Mouse (Mus musculus) MEL (cell line): ENCODE measurements around the gene Fgfr3. TPM values are rescaled to one million over a fixed set of nuclear protein-coding genes. Genes with fewer than 3 reads are reported as not detected.

Source experiments
- DNase-seq: peaks from one replicate; pipeline ENCODE4 v3.0.0; 2011; ENCODE audit warnings: low read depth, low spot score
- H3K27ac ChIP-seq: 2 replicates; pipeline ENCODE4 v1.5.1; 2012; ENCODE audit warnings: low read depth, mild to moderate bottlenecking, control low read depth, low read length, moderate library complexity; ENCODE audit not compliant: control insufficient read depth
- H3K27me3 ChIP-seq, 2 experiments: fragments of 150-350 bp in 1 of 2; sonication (generic) in 1 of 2; 2 replicates each; pipeline ENCODE4 v1.6.1; 2012; ENCODE audit warnings: low read length in 2 of 2, mild to moderate bottlenecking in 2 of 2, improper control_type of control experiment in 1 of 2, moderate library complexity in 1 of 2; ENCODE audit not compliant: insufficient read depth in 2 of 2, control insufficient read depth in 1 of 2
- H3K36me3 ChIP-seq, 2 experiments: 2 replicates each; pipeline ENCODE4 v1.6.1; 2012 to 2014; ENCODE audit warnings: low read length in 2 of 2, improper control_type of control experiment in 1 of 2, inconsistent platforms in 1 of 2, mild to moderate bottlenecking in 1 of 2; ENCODE audit not compliant: insufficient read depth in 2 of 2, control insufficient read depth in 1 of 2
- H3K4me1 ChIP-seq, 2 experiments: fragments of 150-350 bp in 1 of 2; sonication (generic) in 1 of 2; 2 replicates each; pipeline ENCODE4 v1.6.1; 2012; ENCODE audit warnings: low read length in 2 of 2, improper control_type of control experiment in 1 of 2, mild to moderate bottlenecking in 1 of 2; ENCODE audit not compliant: insufficient read depth in 2 of 2, control insufficient read depth in 1 of 2
- H3K4me3 ChIP-seq, 2 experiments: fragments of 150-350 bp in 1 of 2; sonication (generic) in 1 of 2; 2 replicates each; pipeline ENCODE4 v1.5.1; 2012; ENCODE audit warnings: low read depth in 2 of 2, low read length in 2 of 2, mild to moderate bottlenecking in 2 of 2, moderate library complexity in 2 of 2, control low read depth in 1 of 2, improper control_type of control experiment in 1 of 2; ENCODE audit not compliant: control insufficient read depth in 1 of 2, insufficient read depth in 1 of 2
- H3K79me2 ChIP-seq: 2 replicates; pipeline ENCODE4 v1.6.1; 2012; ENCODE audit warnings: mild to moderate bottlenecking, low read length, moderate library complexity; ENCODE audit not compliant: control insufficient read depth, poor library complexity, insufficient read depth
- H3K9ac ChIP-seq: 2 replicates; pipeline ENCODE4 v1.6.1; 2012; ENCODE audit warnings: low read depth, mild to moderate bottlenecking, control low read depth, low read length, moderate library complexity; ENCODE audit not compliant: control insufficient read depth, poor library complexity, severe bottlenecking
- H3K9me3 ChIP-seq: fragments of 150-350 bp; sonication (generic); replicated peaks from 2 replicates; pipeline ENCODE4 v1.6.1; 2012; ENCODE audit warnings: mild to moderate bottlenecking, low read length, improper control_type of control experiment, moderate library complexity; ENCODE audit not compliant: insufficient read depth
- BHLHE40 ChIP-seq: IDR thresholded peaks from 2 replicates; pipeline ENCODE4 v1.6.1; 2012; ENCODE audit warnings: low read depth, mild to moderate bottlenecking, inconsistent platforms, low read length, improper control_type of control experiment, borderline replicate concordance
- CHD2 ChIP-seq: IDR thresholded peaks from 2 replicates; pipeline ENCODE4 v1.6.1; 2011; ENCODE audit warnings: low read length, improper control_type of control experiment
- CTCF ChIP-seq, 3 experiments: IDR thresholded peaks in 2 of 3; conservative IDR thresholded peaks in 1 of 3; 2 replicates each; pipeline ENCODE4 v1.5.1; 2011 to 2012; ENCODE audit warnings: low read length in 3 of 3, low read depth in 2 of 3, mild to moderate bottlenecking in 2 of 3, improper control_type of control experiment in 1 of 3, inconsistent platforms in 1 of 3, mixed read lengths in 1 of 3, moderate library complexity in 1 of 3; ENCODE audit not compliant: control insufficient read depth in 1 of 3, insufficient read depth in 1 of 3, poor library complexity in 1 of 3, severe bottlenecking in 1 of 3
- ELF1 ChIP-seq: IDR thresholded peaks from 2 replicates; pipeline ENCODE4 v1.6.1; 2014; ENCODE audit warnings: low read depth, mild to moderate bottlenecking, inconsistent platforms, low read length, improper control_type of control experiment, moderate library complexity
- GABPA ChIP-seq: IDR thresholded peaks from 2 replicates; pipeline ENCODE4 v1.6.1; 2012; ENCODE audit warnings: low read depth, mild to moderate bottlenecking, inconsistent platforms, low read length, improper control_type of control experiment, moderate library complexity
- HCFC1 ChIP-seq: IDR thresholded peaks from 2 replicates; pipeline ENCODE4 v1.6.1; 2012; ENCODE audit warnings: low read depth, mild to moderate bottlenecking, inconsistent platforms, low read length, improper control_type of control experiment, moderate library complexity
- JUND ChIP-seq: IDR thresholded peaks from 2 replicates; pipeline ENCODE4 v1.6.1; 2011; ENCODE audit warnings: low read depth, mild to moderate bottlenecking, improper control_type of control experiment, low read length
- KAT2A ChIP-seq: conservative IDR thresholded peaks from 2 replicates; pipeline ENCODE4 v1.6.1; 2012; ENCODE audit warnings: low read depth, low read length, improper control_type of control experiment, inconsistent platforms
- MAZ ChIP-seq: IDR thresholded peaks from 2 replicates; pipeline ENCODE4 v1.6.1; 2012; ENCODE audit warnings: low read depth, mild to moderate bottlenecking, inconsistent platforms, low read length, improper control_type of control experiment
- MEF2A ChIP-seq: IDR thresholded peaks from 2 replicates; pipeline ENCODE4 v1.6.1; 2014; ENCODE audit warnings: low read depth, mild to moderate bottlenecking, inconsistent platforms, low read length, improper control_type of control experiment; ENCODE audit not compliant: poor library complexity, insufficient replicate concordance, severe bottlenecking; ENCODE audit errors: extremely low read depth
- MXI1 ChIP-seq: IDR thresholded peaks from 2 replicates; pipeline ENCODE4 v1.6.1; 2011; ENCODE audit warnings: mild to moderate bottlenecking, low read depth, low read length, improper control_type of control experiment
- MYB ChIP-seq: IDR thresholded peaks from 2 replicates; pipeline ENCODE4 v1.6.1; 2011; ENCODE audit warnings: mild to moderate bottlenecking, low read depth, low read length, improper control_type of control experiment
- MYC ChIP-seq: IDR thresholded peaks from 2 replicates; pipeline ENCODE4 v1.6.1; 2011; ENCODE audit warnings: low read depth, mild to moderate bottlenecking, low read length, improper control_type of control experiment, moderate library complexity
- NELFE ChIP-seq: IDR thresholded peaks from 2 replicates; pipeline ENCODE4 v1.6.1; 2011; ENCODE audit warnings: low read depth, low read length, improper control_type of control experiment
- NRF1 ChIP-seq: IDR thresholded peaks from 2 replicates; pipeline ENCODE4 v1.6.1; 2014; ENCODE audit warnings: low read depth, mild to moderate bottlenecking, inconsistent platforms, low read length, improper control_type of control experiment, moderate library complexity; ENCODE audit not compliant: poor library complexity, insufficient read depth, severe bottlenecking
- POLR2A ChIP-seq, 2 experiments: IDR thresholded peaks; 2 replicates each; pipeline ENCODE4 v1.6.1; 2011 to 2012; ENCODE audit warnings: low read length in 2 of 2, mild to moderate bottlenecking in 2 of 2, control low read depth in 1 of 2, improper control_type of control experiment in 1 of 2, low read depth in 1 of 2, moderate library complexity in 1 of 2; ENCODE audit not compliant: control insufficient read depth in 1 of 2, insufficient read depth in 1 of 2, poor library complexity in 1 of 2
- RAD21 ChIP-seq: IDR thresholded peaks from 2 replicates; pipeline ENCODE4 v1.6.1; 2011; ENCODE audit warnings: mild to moderate bottlenecking, low read depth, low read length, improper control_type of control experiment
- RCOR1 ChIP-seq: IDR thresholded peaks from 2 replicates; pipeline ENCODE4 v1.6.1; 2012; ENCODE audit warnings: low read depth, mild to moderate bottlenecking, inconsistent platforms, low read length, improper control_type of control experiment
- SIN3A ChIP-seq: IDR thresholded peaks from 2 replicates; pipeline ENCODE4 v1.6.1; 2012; ENCODE audit warnings: low read length, improper control_type of control experiment, inconsistent platforms
- SMC3 ChIP-seq: IDR thresholded peaks from 2 replicates; pipeline ENCODE4 v1.6.1; 2011; ENCODE audit warnings: low read depth, low read length, improper control_type of control experiment
- TAL1 ChIP-seq: IDR thresholded peaks from 2 replicates; pipeline ENCODE4 v1.6.1; 2012; ENCODE audit warnings: mild to moderate bottlenecking, inconsistent platforms, low read length, moderate library complexity, mixed read lengths
- TBP ChIP-seq: IDR thresholded peaks from 2 replicates; pipeline ENCODE4 v1.8.0; 2011; ENCODE audit warnings: low read depth, low read length, improper control_type of control experiment
- TCF12 ChIP-seq: IDR thresholded peaks from 2 replicates; pipeline ENCODE4 v1.6.1; 2014; ENCODE audit warnings: low read depth, mild to moderate bottlenecking, inconsistent platforms, low read length, improper control_type of control experiment, moderate library complexity
- UBTF ChIP-seq: IDR thresholded peaks from 2 replicates; pipeline ENCODE4 v1.6.1; 2012; ENCODE audit warnings: low read depth, mild to moderate bottlenecking, inconsistent platforms, low read length, improper control_type of control experiment, moderate library complexity, borderline replicate concordance; ENCODE audit not compliant: insufficient read depth
- ZC3H11A ChIP-seq: IDR thresholded peaks from 2 replicates; pipeline ENCODE4 v1.6.1; 2012; ENCODE audit warnings: low read depth, mild to moderate bottlenecking, inconsistent platforms, low read length, improper control_type of control experiment
- ZNF384 ChIP-seq: IDR thresholded peaks from 2 replicates; pipeline ENCODE4 v1.6.1; 2012; ENCODE audit warnings: low read depth, mild to moderate bottlenecking, inconsistent platforms, low read length, improper control_type of control experiment
- polyA plus RNA-seq, 2 experiments: library from polyadenylated mRNA; stranded (reverse) in 1 of 2; unstranded in 1 of 2; fragments of >175 nt in 1 of 2; fragments of >200 nt in 1 of 2; gene quantifications; 2 replicates each; pipeline versions ENCODE4 v1.2.1 to v1.2.4; 2012; ENCODE audit warnings: low replicate concordance in 2 of 2, low read depth in 1 of 2; ENCODE audit not compliant: insufficient read length in 2 of 2, insufficient read depth in 1 of 2, missing spikeins in 1 of 2
- total RNA-seq: library from RNA; depleted of rRNA; stranded (reverse); fragments of 300-350 nt; gene quantifications from 2 replicates; pipeline ENCODE4 v1.2.3, GENCODE M21; 2012

The Fgfr3 gene
- total and polyA plus RNA-seq, 3 experiments, result 6.0 to 10.2 TPM; not detected in 1

GRCm38 (mm10) chr5:33697947-33698512 is 23.4 kb upstream of the Fgfr3 start:
- Histone ChIP-seq H3K9me3 (no peaks in the 10 kb centered on the region), H3K9ac (no peak overlapping the region), H3K36me3 (no peaks in the 10 kb centered on the region), H3K4me3 (no peak overlapping the region), H3K4me1 (no peaks in the 10 kb centered on the region), H3K79me2 (no peaks in the 10 kb centered on the region), H3K27me3 (peaks cover 2 to 11% of the 10 kb centered on the region in 2 experiments), H3K27ac (no peak overlapping the region)
- no peak for DNase-seq
- TF ChIP-seq HCFC1 (no peak), MYC (no peak), MEF2A (no peak), ZC3H11A (no peak), CHD2 (no peak), NRF1 (no peak), ELF1 (no peak), NELFE (no peak), TBP (no peak), MYB (no peak), KAT2A (no peak), TAL1 (no peak)

GRCm38 (mm10) chr5:33698669-33699068 is 22.8 kb upstream of the Fgfr3 start:
- no peak for TF ChIP-seq CTCF (IDR thresholded peaks at IDR 0.05 in 2 of 3, conservative IDR thresholded peaks at IDR 0.05 in 1 of 3; ENCODE audit: control insufficient read depth in 1 of 3, insufficient read depth in 1 of 3, low read depth in 2 of 3, low read length in 3 of 3, poor library complexity in 1 of 3, severe bottlenecking in 1 of 3)
- TF ChIP-seq MEF2A, result no peak
- no peak for TF ChIP-seq HCFC1
- TF ChIP-seq POLR2A (IDR thresholded peaks at IDR 0.05; ENCODE audit: control insufficient read depth in 1 of 2, insufficient read depth in 1 of 2, low read depth in 1 of 2, low read length in 2 of 2, poor library complexity in 1 of 2), result no peak
- TF ChIP-seq ZNF384, result no peak
- no peak for TF ChIP-seq UBTF
- no peak for TF ChIP-seq NRF1
- no peak for TF ChIP-seq GABPA
- TF ChIP-seq BHLHE40, result no peak
- no peak for TF ChIP-seq TCF12
- TF ChIP-seq RCOR1, result no peak
- no peak for TF ChIP-seq MAZ
- no peak for TF ChIP-seq RAD21
- no peak for TF ChIP-seq MXI1
- no peak for TF ChIP-seq JUND
- no peak for TF ChIP-seq MYC
- no peak for TF ChIP-seq SMC3
- no peak for TF ChIP-seq NELFE
- TF ChIP-seq SIN3A, result no peak
- Histone ChIP-seq H3K36me3 (no peaks in the 10 kb centered on the region), H3K9ac (no peak overlapping the region), H3K4me1 (no peaks in the 10 kb centered on the region), H3K4me3 (no peak overlapping the region), H3K27ac (no peak overlapping the region), H3K79me2 (no peaks in the 10 kb centered on the region), H3K9me3 (no peaks in the 10 kb centered on the region), H3K27me3 (peaks cover 2 to 11% of the 10 kb centered on the region in 2 experiments)
- DNase-seq, result no peak
